Comparison of ENCODE assay signal across 21 mouse cellular contexts in genomic region chr6:146852739-146853138, GRCm38 (mm10). TPM values are rescaled to one million over a fixed set of nuclear protein-coding genes. Genes with fewer than 3 reads are reported as not detected.
DNase-seq lines count a peak whose midpoint lies in the region; ATAC-seq and TF ChIP-seq lines count a peak whose summit lies in the region.
"Had no signal": no experiment of that assay in that cellular context is flagged by ENCODE, and none has a peak within 500 bp of the region (broad histone marks: within the 10 kb centered on the region; RNA-seq: fewer than 3 reads in every experiment).

No protein-coding gene starts in this region.

- no peaks in the 10 kb centered on the region for H3K79me2 ChIP-seq in heart, adult 2 months (replicated peaks; ENCODE audit: control insufficient read depth, insufficient read depth, low read length)

- 55% methylated on average over 4 of the region's 4 CpGs for WGBS in heart, embryonic 12.5 days
- 58% methylated on average over 4 of the region's 4 CpGs for WGBS in heart, adult 2 months
- WGBS in liver, postnatal 0 days (ENCODE audit: insufficient replicate concordance) = 60% methylated on average over 4 of the region's 4 CpGs

- no peak overlapping the region for H3K27ac ChIP-seq in heart, embryonic 12.5 days (ENCODE audit: poor library complexity, severe bottlenecking)
- no peak overlapping the region for H3K27ac ChIP-seq in heart, adult 2 months
- no peak overlapping the region for H3K27ac ChIP-seq in liver, postnatal 0 days (ENCODE audit: low read depth)
- H3K27ac ChIP-seq: limb, embryonic 15.5 days had no signal

- peaks cover 4% of the 10 kb centered on the region; the same call in 1 of the 2 replicates for H3K9me3 ChIP-seq in heart, embryonic 12.5 days (replicated peaks)
- H3K9me3 ChIP-seq in liver, postnatal 0 days (ENCODE audit: low read length) = no peaks in the 10 kb centered on the region
- H3K9me3 ChIP-seq: embryonic facial prominence, embryonic 12.5 days; limb, embryonic 15.5 days had no signal

- no peaks in the 10 kb centered on the region for H3K36me3 ChIP-seq in heart, embryonic 12.5 days
- no peaks in the 10 kb centered on the region for H3K36me3 ChIP-seq in heart, adult 2 months (ENCODE audit: control insufficient read depth, insufficient read depth, low read length)
- no peaks in the 10 kb centered on the region for H3K36me3 ChIP-seq in liver, postnatal 0 days (replicated peaks; ENCODE audit: insufficient read depth, low read length)
- H3K36me3 ChIP-seq: embryonic facial prominence, embryonic 12.5 days; limb, embryonic 15.5 days had no signal

- 0 out of 2 replicates have a peak overlapping the region, but pooled peaks have one; percentile 0 for H3K4me2 ChIP-seq in heart, embryonic 12.5 days
- H3K4me2 ChIP-seq in liver, postnatal 0 days (ENCODE audit: low read depth, low read length) = no peak overlapping the region
- H3K4me2 ChIP-seq: embryonic facial prominence, embryonic 12.5 days; limb, embryonic 15.5 days had no signal

- intact Hi-C loops in heart, adult 2 months (cut with DNase I) = no loop called here

- no peak for TF ChIP-seq CTCF in heart, adult 2 months (IDR thresholded peaks at IDR 0.05)
- TF ChIP-seq CTCF in liver, postnatal 0 days (IDR thresholded peaks at IDR 0.05; ENCODE audit: low read depth) = no peak

- no peak for ATAC-seq in heart, embryonic 12.5 days (ENCODE audit: insufficient number of reproducible peaks, low FRiP score)
- peak; percentile 17; the same call in 1 of the 2 replicates for ATAC-seq in liver, postnatal 0 days
- peak; percentile 45; the same call in 1 of the 2 replicates for ATAC-seq in common myeloid progenitor, adult 5-6 weeks (replicated peaks; ENCODE audit: low read depth, poor library complexity, severe bottlenecking)
- ATAC-seq: Patski had no signal

- TF ChIP-seq EP300 in heart, adult 2 months (IDR thresholded peaks at IDR 0.05; ENCODE audit: insufficient read depth, low read depth, low read length) = no peak
- peak; percentile 34; the same call in 1 of the 2 replicates for TF ChIP-seq EP300 in liver, postnatal 0 days (IDR thresholded peaks at IDR 0.05; ENCODE audit: low read depth)

- TF ChIP-seq POLR2A in heart, adult 2 months (IDR thresholded peaks at IDR 0.05; ENCODE audit: insufficient read depth, low read depth, low read length) = no peak

- H3K9ac ChIP-seq in heart, embryonic 12.5 days = no peak overlapping the region
- H3K9ac ChIP-seq in heart, adult 2 months (ENCODE audit: low read depth, low read length) = no peak overlapping the region
- H3K9ac ChIP-seq in liver, postnatal 0 days (replicated peaks) = no peak overlapping the region
- H3K9ac ChIP-seq: embryonic facial prominence, embryonic 12.5 days; limb, embryonic 15.5 days had no signal

- no peak for DNase-seq in heart, adult 2 months
- DNase-seq in liver, postnatal 0 days = no peak
- DNase-seq in liver (no peak), NIH3T3 (ENCODE audit: low read depth) (peak; percentile 65)
- no peak for DNase-seq in left cerebral cortex, adult 11 months (ENCODE audit: low spot score)
- DNase-seq: B cell, adult 2 months; cerebellum, adult 11 months; cerebellum, postnatal 36 days; gastrocnemius, postnatal 25 days; heart, postnatal 14 days; kidney, adult 18-20 months; kidney, postnatal 25 days; midbrain, embryonic 14.5 days had no signal

- H3K4me1 ChIP-seq in heart, embryonic 12.5 days (replicated peaks) = peaks cover 15% of the 10 kb centered on the region
- H3K4me1 ChIP-seq in heart, adult 2 months (ENCODE audit: control insufficient read depth, insufficient read depth, low read length) = peaks cover 1% of the 10 kb centered on the region; the same call in 1 of the 2 replicates
- H3K4me1 ChIP-seq in liver, postnatal 0 days (ENCODE audit: insufficient read depth) = no peaks in the 10 kb centered on the region; the same call in 1 of the 2 replicates

- H3K27me3 ChIP-seq in heart, embryonic 12.5 days (replicated peaks) = no peaks in the 10 kb centered on the region
- no peaks in the 10 kb centered on the region for H3K27me3 ChIP-seq in heart, adult 2 months (ENCODE audit: control insufficient read depth, insufficient read depth, low read length)
- H3K27me3 ChIP-seq in liver, postnatal 0 days (ENCODE audit: insufficient read depth, low read length) = no peaks in the 10 kb centered on the region
- H3K27me3 ChIP-seq: embryonic facial prominence, embryonic 12.5 days; limb, embryonic 15.5 days; Patski had no signal

- H3K4me3 ChIP-seq in heart, embryonic 12.5 days = no peak overlapping the region
- no peak overlapping the region for H3K4me3 ChIP-seq in heart, adult 2 months
- no peak overlapping the region for H3K4me3 ChIP-seq in liver, postnatal 0 days (ENCODE audit: low read depth, low read length)
- H3K4me3 ChIP-seq: embryonic facial prominence, embryonic 12.5 days; limb, embryonic 15.5 days had no signal

RNA-seq across cellular contexts. Expression of gene Smco2, which starts 2.8 kb away (rescaled TPM):
- polyA plus RNA-seq in heart, embryonic 12.5 days (2016; fragmentation: Nextera tagmentation; extraction: Ambion mirVana) = not detected in 2 replicates
- total RNA-seq in heart, adult 2 months (2021) = 1 to 10 TPM; 2.0 TPM
- 0.47 and 0.76 TPM in 2 replicates for polyA plus RNA-seq in heart, adult 2 months (2012; rRNA removed)
- not detected in 2 replicates for polyA plus RNA-seq in liver, postnatal 0 days (2015; fragmentation: Nextera tagmentation; extraction: Ambion mirVana)
- total RNA-seq in common myeloid progenitor, adult 5-6 weeks (2017) = not detected in 2 replicates
- total RNA-seq: adrenal gland, postnatal 4 days; gastrocnemius, postnatal 25 days; layer of hippocampus, postnatal 10 days; left cerebral cortex, postnatal 10 days had no signal
- polyA plus RNA-seq: embryonic facial prominence, embryonic 12.5 days; limb, embryonic 15.5 days; midbrain, embryonic 14.5 days; Patski had no signal

RNA-seq across cellular contexts. Expression of gene Ppfibp1, which starts 35.5 kb away (rescaled TPM):
- polyA plus RNA-seq in heart, embryonic 12.5 days (2016; fragmentation: Nextera tagmentation; extraction: Ambion mirVana) = 83.9 and 84.8 TPM in 2 replicates
- total RNA-seq in heart, adult 2 months (2021) = 100 to 1,000 TPM; 102 to 128 TPM
- 15.4 and 33.7 TPM in 2 replicates for polyA plus RNA-seq in heart, adult 2 months (2012; rRNA removed)
- 8.9 and 11.3 TPM in 2 replicates for polyA plus RNA-seq in liver, postnatal 0 days (2015; fragmentation: Nextera tagmentation; extraction: Ambion mirVana)
- 12.2 and 14.4 TPM in 2 replicates for total RNA-seq in common myeloid progenitor, adult 5-6 weeks (2017)

RNA-seq across cellular contexts. Expression of gene Arntl2, which starts 56.9 kb away (rescaled TPM):
- 3.1 and 3.5 TPM in 2 replicates for polyA plus RNA-seq in heart, embryonic 12.5 days (2016; fragmentation: Nextera tagmentation; extraction: Ambion mirVana)
- total RNA-seq in heart, adult 2 months (2021) = 1 to 10 TPM in 1 of 2 experiments, under 1 TPM in 1; 0.86 to 1.5 TPM
- polyA plus RNA-seq in heart, adult 2 months (2012; rRNA removed) = 1.6 and 2.6 TPM in 2 replicates
- polyA plus RNA-seq in liver, postnatal 0 days (2015; fragmentation: Nextera tagmentation; extraction: Ambion mirVana) = 0.17 and 0.72 TPM in 2 replicates
- not detected in 2 replicates for total RNA-seq in common myeloid progenitor, adult 5-6 weeks (2017)
